Mouse (Mus musculus) lung, embryonic 14.5 days (tissue): ENCODE measurements around the gene Pdcd5. TPM values are rescaled to one million over a fixed set of nuclear protein-coding genes. Genes with fewer than 3 reads are reported as not detected.

ENCODE experiments used
- ATAC-seq: fragments of 200-750 bp; cut with Nextera tagmentation; 2 replicates; pipeline ENCODE4 v1.8.0; 2017; ENCODE audit warnings: mild to moderate bottlenecking, moderate TSS enrichment, moderate library complexity; ENCODE audit not compliant: insufficient read depth
- DNase-seq: peaks from one replicate; pipeline ENCODE4 v3.0.0-alpha.2; 2015
- H3K27ac ChIP-seq: fragments of 300-500 bp; sonication (generic); 2 replicates; pipeline ENCODE4 v1.5.1; 2014; ENCODE audit warnings: low read depth, mild to moderate bottlenecking, moderate library complexity
- H3K27me3 ChIP-seq: fragments of 300-500 bp; sonication (generic); 2 replicates; pipeline ENCODE4 v1.6.1; 2014; ENCODE audit warnings: low read length, control low read depth; ENCODE audit not compliant: insufficient read depth
- H3K36me3 ChIP-seq: fragments of 300-500 bp; sonication (generic); 2 replicates; pipeline ENCODE4 v1.6.1; 2014; ENCODE audit warnings: control low read depth; ENCODE audit not compliant: insufficient read depth
- H3K4me1 ChIP-seq: fragments of 300-500 bp; sonication (generic); 2 replicates; pipeline ENCODE4 v1.6.1; 2014; ENCODE audit warnings: antibody characterized with exemption, control low read depth; ENCODE audit not compliant: insufficient read depth
- H3K4me2 ChIP-seq: fragments of 300-500 bp; sonication (generic); 2 replicates; pipeline ENCODE4 v1.6.1; 2014; ENCODE audit warnings: mild to moderate bottlenecking
- H3K4me3 ChIP-seq: fragments of 300-500 bp; sonication (generic); 2 replicates; pipeline ENCODE4 v1.5.1; 2014; ENCODE audit warnings: low read depth, low read length
- H3K9ac ChIP-seq: fragments of 300-500 bp; sonication (generic); 2 replicates; pipeline ENCODE4 v1.6.1; 2014
- H3K9me3 ChIP-seq: fragments of 300-500 bp; sonication (generic); 2 replicates; pipeline ENCODE4 v1.6.1; 2016; ENCODE audit warnings: low read depth, low read length, control low read depth
- CTCF ChIP-seq: IDR thresholded peaks from 2 replicates; pipeline ENCODE4 v1.5.1; 2016; ENCODE audit warnings: antibody characterized with exemption, low read depth
- WGBS: fragments of 180-500 bp; shearing (Covaris S2); extraction: QIAGEN DNeasy Blood & Tissue Kit; methylation state at CpG from one replicate; pipeline ENCODE4 v1.1.7; 2014; 5-methylcytosine and 5-hydroxymethylcytosine counted together
- polyA plus RNA-seq: library from polyadenylated mRNA; unstranded; fragments of >200 nt; fragmentation: Nextera tagmentation; extraction: Ambion mirVana; gene quantifications from 2 replicates; pipeline ENCODE4 v1.2.1, GENCODE M21; 2014

Gene Pdcd5
- 266 and 281 TPM in 2 replicates for polyA plus RNA-seq

- H3K36me3 ChIP-seq = peaks cover 37% of the 10 kb centered on the region
- under 1% methylated on average over 61 of the region's 64 CpGs for WGBS
- peak within 1 kb of the TSS; percentile 94 for H3K9ac ChIP-seq
- ATAC-seq (peak; percentile 91), DNase-seq (peak; percentile 99)
- peak within 1 kb of the TSS; percentile 70 for H3K27ac ChIP-seq
- TF ChIP-seq CTCF = no peak
- H3K4me1 ChIP-seq = no peaks in the 10 kb centered on the region
- peak within 1 kb of the TSS; percentile 98 for H3K4me3 ChIP-seq
- H3K4me2 ChIP-seq = peak within 1 kb of the TSS; percentile 71
- no peaks in the 10 kb centered on the region for H3K9me3 ChIP-seq
- H3K27me3 ChIP-seq = no peaks in the 10 kb centered on the region
Measured at GRCm38 (mm10) chr7:35647101-35647698, at the start of gene Pdcd5. Pdcd5 (minus strand) TSS chr7:35647521.

- H3K9ac ChIP-seq = no peak overlapping the region
- no peak overlapping the region for H3K4me3 ChIP-seq
- ATAC-seq (no peak), DNase-seq (no peak)
- no peak overlapping the region for H3K27ac ChIP-seq
- 88% methylated on average over 12 of the region's 12 CpGs for WGBS
- H3K4me2 ChIP-seq = no peak overlapping the region
- H3K9me3 ChIP-seq = no peaks in the 10 kb centered on the region
- no peak for TF ChIP-seq CTCF
- peaks cover 26% of the 10 kb centered on the region for H3K36me3 ChIP-seq
- H3K27me3 ChIP-seq = no peaks in the 10 kb centered on the region
- H3K4me1 ChIP-seq = no peaks in the 10 kb centered on the region
Measured at GRCm38 (mm10) chr7:35692641-35693040, 45.3 kb upstream of the Pdcd5 start.

- no peak for ATAC-seq
Measured at GRCm38 (mm10) chr7:35692117-35692516, 44.8 kb upstream of the Pdcd5 start.

GRCm38 (mm10) chr7:35688781-35689349, 41.5 kb upstream of the Pdcd5 start:
- H3K4me1 ChIP-seq = no peaks in the 10 kb centered on the region
- H3K27me3 ChIP-seq = no peaks in the 10 kb centered on the region
- ATAC-seq (no peak), DNase-seq (no peak)
- no peaks in the 10 kb centered on the region for H3K9me3 ChIP-seq
- no peak overlapping the region for H3K9ac ChIP-seq
- 78% methylated on average over 11 of the region's 11 CpGs for WGBS
- H3K4me2 ChIP-seq = no peak overlapping the region
- no peak for TF ChIP-seq CTCF
- no peak overlapping the region for H3K27ac ChIP-seq
- no peak overlapping the region for H3K4me3 ChIP-seq
- peaks cover 21% of the 10 kb centered on the region for H3K36me3 ChIP-seq

More at GRCm38 (mm10) chr7:35692117-35692516, 44.8 kb upstream of the Pdcd5 start:
- Histone ChIP-seq H3K27ac (no peak overlapping the region), H3K4me2 (no peak overlapping the region), H3K27me3 (no peaks in the 10 kb centered on the region), H3K4me3 (no peak overlapping the region), H3K9ac (no peak overlapping the region), H3K9me3 (no peaks in the 10 kb centered on the region), H3K4me1 (no peaks in the 10 kb centered on the region), H3K36me3 (peaks cover 26% of the 10 kb centered on the region)
- no peak for DNase-seq
- WGBS = 84% methylated on average over 14 of the region's 14 CpGs
- no peak for TF ChIP-seq CTCF

- no peaks in the 10 kb centered on the region for H3K27me3 ChIP-seq
- ATAC-seq (no peak), DNase-seq (no peak)
- no peak overlapping the region for H3K4me3 ChIP-seq
- H3K9ac ChIP-seq = no peak overlapping the region
- no peak overlapping the region for H3K4me2 ChIP-seq
- no peak for TF ChIP-seq CTCF
- no peak overlapping the region for H3K27ac ChIP-seq
- H3K36me3 ChIP-seq = peaks cover 21% of the 10 kb centered on the region
- no peaks in the 10 kb centered on the region for H3K9me3 ChIP-seq
- WGBS = 63% methylated on average over 9 of the region's 9 CpGs
- H3K4me1 ChIP-seq = no peaks in the 10 kb centered on the region
Measured at GRCm38 (mm10) chr7:35688276-35688675, 41.0 kb upstream of the Pdcd5 start.

GRCm38 (mm10) chr7:35687229-35687628, 39.9 kb upstream of the Pdcd5 start:
- Histone ChIP-seq H3K9me3 (no peaks in the 10 kb centered on the region), H3K9ac (no peak overlapping the region), H3K4me2 (peak overlapping the region; percentile 45), H3K27me3 (no peaks in the 10 kb centered on the region), H3K27ac (no peak overlapping the region), H3K4me1 (no peaks in the 10 kb centered on the region), H3K4me3 (0 out of 2 replicates have a peak overlapping the region, but pooled peaks have one; percentile 6), H3K36me3 (peaks cover 20% of the 10 kb centered on the region)
- DNase-seq = peak; percentile 58
- 27% methylated on average over 10 of the region's 10 CpGs for WGBS
- ATAC-seq = peak; percentile 73
- no peak for TF ChIP-seq CTCF

GRCm38 (mm10) chr7:35686756-35687155, 39.4 kb upstream of the Pdcd5 start:
- peak; percentile 38; the same call in 1 of the 2 replicates for ATAC-seq
- H3K4me2 ChIP-seq = peak overlapping the region; percentile 45
- no peaks in the 10 kb centered on the region for H3K9me3 ChIP-seq
- no peak overlapping the region for H3K27ac ChIP-seq
- no peak overlapping the region for H3K9ac ChIP-seq
- H3K4me3 ChIP-seq = 0 out of 2 replicates have a peak overlapping the region, but pooled peaks have one; percentile 6
- H3K27me3 ChIP-seq = no peaks in the 10 kb centered on the region
- H3K36me3 ChIP-seq = peaks cover 16% of the 10 kb centered on the region
- DNase-seq = peak; percentile 76
- no peaks in the 10 kb centered on the region for H3K4me1 ChIP-seq
- WGBS = 21% methylated on average over 13 of the region's 13 CpGs
- peak; percentile 93 for TF ChIP-seq CTCF
